Mouse (Mus musculus) lung, postnatal 0 days (tissue): ENCODE measurements at regions not wholly inside any gene's neighbourhood (a gene's known extent, or its start where the extent isn't known, plus 50 kb on each side); places are given as distances from the start of the nearest gene placed in this dataset.

ENCODE experiments used
- CTCF ChIP-seq: IDR thresholded peaks from 2 replicates; pipeline ENCODE4 v1.5.1; 2016; ENCODE audit warnings: antibody characterized with exemption, mild to moderate bottlenecking
- EP300 ChIP-seq: IDR thresholded peaks from 2 replicates; pipeline ENCODE4 v1.6.1; 2016; ENCODE audit warnings: antibody characterized with exemption, mild to moderate bottlenecking, control low read depth

DNA sequence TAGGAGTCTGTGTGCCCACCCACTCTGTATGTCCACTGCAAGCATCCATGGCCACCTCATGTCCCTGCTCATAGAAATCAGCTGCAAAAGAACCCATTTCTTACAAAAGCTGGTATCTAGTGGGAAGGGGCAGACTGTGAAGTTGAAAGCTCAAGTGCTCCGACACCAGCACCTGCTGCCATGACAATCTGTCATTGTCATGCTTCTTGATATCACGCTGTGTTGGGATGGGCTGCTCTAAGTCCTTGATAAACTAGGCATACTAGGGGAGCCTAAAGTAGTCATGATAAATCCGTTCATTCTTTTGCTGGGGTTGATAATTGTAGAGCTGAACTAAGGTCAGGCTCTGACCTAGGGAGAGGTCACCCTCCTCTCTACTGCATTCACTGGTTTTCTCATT lies 57.4 kb upstream of the Unc13c start:
- TF ChIP-seq CTCF = no peak
- TF ChIP-seq EP300 = no peak
